Mouse (Mus musculus): ENCODE measurements around the gene Kif14. TPM values are rescaled to one million over a fixed set of nuclear protein-coding genes. Genes with fewer than 3 reads are reported as not detected.

Gene Kif14
- polyA plus RNA-seq, 1 experiment from 2014 or later = 2.7 TPM

- Histone ChIP-seq H3K27me3 (replicated peaks; ENCODE audit: control insufficient read depth, insufficient read depth, low read length) (no peaks in the 10 kb centered on the region), H3K27ac (ENCODE audit: low read length) (no peak overlapping the region), H3K9me3 (ENCODE audit: control insufficient read depth, low read length) (no peaks in the 10 kb centered on the region), H3K4me3 (ENCODE audit: low read length) (no peak overlapping the region), H3K36me3 (ENCODE audit: control insufficient read depth, insufficient read depth, low read length) (no peaks in the 10 kb centered on the region), H3K9ac (ENCODE audit: low read depth, low read length) (no peak overlapping the region), H3K4me1 (ENCODE audit: control insufficient read depth, insufficient read depth, low read length) (peaks cover 4% of the 10 kb centered on the region), H3K4me2 (ENCODE audit: low read depth, low read length) (no peak overlapping the region)
- WGBS = 89% methylated on average over 12 of the region's 12 CpGs
- no peak for ATAC-seq
Measured at GRCm38 (mm10) chr1:136557436-136557835, 91.3 kb downstream of the Kif14 start.

GRCm38 (mm10) chr1:136558762-136559161, 92.6 kb downstream of the Kif14 start:
- Histone ChIP-seq H3K36me3 (ENCODE audit: control insufficient read depth, insufficient read depth, low read length) (no peaks in the 10 kb centered on the region), H3K27me3 (replicated peaks; ENCODE audit: control insufficient read depth, insufficient read depth, low read length) (no peaks in the 10 kb centered on the region), H3K9me3 (ENCODE audit: control insufficient read depth, low read length) (no peaks in the 10 kb centered on the region), H3K9ac (ENCODE audit: low read depth, low read length) (no peak overlapping the region), H3K4me2 (ENCODE audit: low read depth, low read length) (no peak overlapping the region), H3K4me3 (ENCODE audit: low read length) (no peak overlapping the region), H3K4me1 (ENCODE audit: control insufficient read depth, insufficient read depth, low read length) (peaks cover 5% of the 10 kb centered on the region), H3K27ac (ENCODE audit: low read length) (no peak overlapping the region)
- no peak for ATAC-seq
- 57% methylated on average over 5 of the region's 5 CpGs for WGBS

DNA sequence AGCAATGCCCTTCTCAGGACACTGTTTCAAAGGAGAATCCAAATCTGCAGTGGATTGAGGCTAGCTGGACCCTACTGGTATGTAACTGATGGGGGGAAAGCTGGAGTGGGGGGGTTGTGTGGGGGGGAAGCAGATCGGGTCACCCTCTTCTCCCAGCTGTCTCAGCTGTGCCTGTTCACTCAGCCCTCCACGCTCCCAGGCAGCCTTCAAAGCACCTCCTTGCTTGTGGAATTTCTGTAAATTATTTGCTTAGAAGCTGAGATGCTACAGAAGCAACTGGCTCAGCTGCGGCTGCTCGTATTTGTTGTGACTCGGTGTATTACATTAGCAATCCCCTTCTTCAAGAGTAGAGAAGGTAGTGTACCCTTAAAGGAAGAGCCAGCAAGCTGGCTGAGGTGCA, 93.1 kb downstream of the Kif14 start:
- Histone ChIP-seq H3K27ac (ENCODE audit: low read length) (no peak overlapping the region), H3K36me3 (ENCODE audit: control insufficient read depth, insufficient read depth, low read length) (no peaks in the 10 kb centered on the region), H3K4me1 (ENCODE audit: control insufficient read depth, insufficient read depth, low read length) (peaks cover 5% of the 10 kb centered on the region), H3K27me3 (replicated peaks; ENCODE audit: control insufficient read depth, insufficient read depth, low read length) (no peaks in the 10 kb centered on the region), H3K4me3 (ENCODE audit: low read length) (no peak overlapping the region), H3K4me2 (ENCODE audit: low read depth, low read length) (no peak overlapping the region), H3K9ac (ENCODE audit: low read depth, low read length) (no peak overlapping the region), H3K9me3 (ENCODE audit: control insufficient read depth, low read length) (no peaks in the 10 kb centered on the region)
- 32% methylated on average over 5 of the region's 5 CpGs for WGBS
- no peak for ATAC-seq

DNA sequence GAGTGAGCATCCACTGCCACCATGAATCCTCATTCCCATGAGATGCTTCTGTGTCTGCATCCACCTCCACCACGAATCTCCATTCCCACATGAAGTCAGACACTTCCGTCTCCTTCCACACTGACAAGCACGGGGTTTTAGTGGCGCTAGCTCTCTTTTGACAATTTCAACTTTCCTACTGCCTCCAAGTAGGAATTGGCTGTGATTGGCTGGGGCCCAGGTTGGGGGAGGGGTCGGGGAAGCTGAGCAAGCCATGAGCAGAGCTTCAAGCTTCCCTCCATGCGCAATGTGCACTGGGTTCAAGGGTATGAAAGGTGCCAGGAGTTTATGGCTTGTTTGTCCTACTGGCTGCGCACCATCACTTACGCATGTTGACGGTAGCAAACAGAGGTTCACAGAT, 93.6 kb downstream of the Kif14 start:
- no peaks in the 10 kb centered on the region for H3K36me3 ChIP-seq (ENCODE audit: control insufficient read depth, insufficient read depth, low read length)
- WGBS = 75% methylated on average over 9 of the region's 9 CpGs
- H3K27me3 ChIP-seq (replicated peaks; ENCODE audit: control insufficient read depth, insufficient read depth, low read length) = no peaks in the 10 kb centered on the region
- H3K4me3 ChIP-seq (ENCODE audit: low read length) = no peak overlapping the region
- H3K4me2 ChIP-seq (ENCODE audit: low read depth, low read length) = no peak overlapping the region
- peaks cover 5% of the 10 kb centered on the region for H3K4me1 ChIP-seq (ENCODE audit: control insufficient read depth, insufficient read depth, low read length)
- H3K9me3 ChIP-seq (ENCODE audit: control insufficient read depth, low read length) = no peaks in the 10 kb centered on the region
- H3K9ac ChIP-seq (ENCODE audit: low read depth, low read length) = no peak overlapping the region
- ATAC-seq = no peak
- no peak overlapping the region for H3K27ac ChIP-seq (ENCODE audit: low read length)

GRCm38 (mm10) chr1:136561823-136562222, 95.7 kb downstream of the Kif14 start:
- ATAC-seq = peak; percentile 75

GRCm38 (mm10) chr1:136563149-136563548, 97.0 kb downstream of the Kif14 start:
- ATAC-seq = no peak
- 72% methylated on average over 11 of the region's 11 CpGs for WGBS
- H3K27ac ChIP-seq (ENCODE audit: low read length) = no peak overlapping the region
- H3K9me3 ChIP-seq (ENCODE audit: control insufficient read depth, low read length) = no peaks in the 10 kb centered on the region
- H3K9ac ChIP-seq (ENCODE audit: low read depth, low read length) = no peak overlapping the region
- peaks cover 5% of the 10 kb centered on the region for H3K4me1 ChIP-seq (ENCODE audit: control insufficient read depth, insufficient read depth, low read length)
- no peaks in the 10 kb centered on the region for H3K36me3 ChIP-seq (ENCODE audit: control insufficient read depth, insufficient read depth, low read length)
- H3K4me3 ChIP-seq (ENCODE audit: low read length) = no peak overlapping the region
- H3K27me3 ChIP-seq (replicated peaks; ENCODE audit: control insufficient read depth, insufficient read depth, low read length) = no peaks in the 10 kb centered on the region
- H3K4me2 ChIP-seq (ENCODE audit: low read depth, low read length) = no peak overlapping the region

More at GRCm38 (mm10) chr1:136561823-136562222, 95.7 kb downstream of the Kif14 start:
- H3K36me3 ChIP-seq (ENCODE audit: control insufficient read depth, insufficient read depth, low read length) = no peaks in the 10 kb centered on the region
- no peak overlapping the region for H3K9ac ChIP-seq (ENCODE audit: low read depth, low read length)
- no peak overlapping the region for H3K27ac ChIP-seq (ENCODE audit: low read length)
- H3K4me2 ChIP-seq (ENCODE audit: low read depth, low read length) = no peak overlapping the region
- H3K4me3 ChIP-seq (ENCODE audit: low read length) = no peak overlapping the region
- peaks cover 5% of the 10 kb centered on the region for H3K4me1 ChIP-seq (ENCODE audit: control insufficient read depth, insufficient read depth, low read length)
- H3K9me3 ChIP-seq (ENCODE audit: control insufficient read depth, low read length) = no peaks in the 10 kb centered on the region
- no peaks in the 10 kb centered on the region for H3K27me3 ChIP-seq (replicated peaks; ENCODE audit: control insufficient read depth, insufficient read depth, low read length)
- WGBS = 28% methylated on average over 10 of the region's 10 CpGs

GRCm38 (mm10) chr1:136564963-136565362, 98.8 kb downstream of the Kif14 start:
- Histone ChIP-seq H3K4me3 (ENCODE audit: low read length) (no peak overlapping the region), H3K9me3 (ENCODE audit: control insufficient read depth, low read length) (no peaks in the 10 kb centered on the region), H3K4me1 (ENCODE audit: control insufficient read depth, insufficient read depth, low read length) (peaks cover 5% of the 10 kb centered on the region; the same call in 1 of the 2 replicates), H3K36me3 (ENCODE audit: control insufficient read depth, insufficient read depth, low read length) (no peaks in the 10 kb centered on the region), H3K27me3 (replicated peaks; ENCODE audit: control insufficient read depth, insufficient read depth, low read length) (no peaks in the 10 kb centered on the region), H3K9ac (ENCODE audit: low read depth, low read length) (no peak overlapping the region), H3K4me2 (ENCODE audit: low read depth, low read length) (no peak overlapping the region), H3K27ac (ENCODE audit: low read length) (no peak overlapping the region)
- ATAC-seq = 0 out of 2 replicates have a peak, but pooled peaks have one; percentile 16
- WGBS = 75% methylated on average over 4 of the region's 4 CpGs

GRCm38 (mm10) chr1:136566386-136566785, 100.2 kb downstream of the Kif14 start:
- no peak for ATAC-seq
- H3K4me3 ChIP-seq (ENCODE audit: low read length) = no peak overlapping the region
- H3K27me3 ChIP-seq (replicated peaks; ENCODE audit: control insufficient read depth, insufficient read depth, low read length) = no peaks in the 10 kb centered on the region
- H3K4me1 ChIP-seq (ENCODE audit: control insufficient read depth, insufficient read depth, low read length) = peaks cover 5% of the 10 kb centered on the region; the same call in 1 of the 2 replicates
- no peaks in the 10 kb centered on the region for H3K9me3 ChIP-seq (ENCODE audit: control insufficient read depth, low read length)
- no peak overlapping the region for H3K4me2 ChIP-seq (ENCODE audit: low read depth, low read length)
- 92% methylated on average over 5 of the region's 5 CpGs for WGBS
- no peaks in the 10 kb centered on the region for H3K36me3 ChIP-seq (ENCODE audit: control insufficient read depth, insufficient read depth, low read length)
- no peak overlapping the region for H3K9ac ChIP-seq (ENCODE audit: low read depth, low read length)
- H3K27ac ChIP-seq (ENCODE audit: low read length) = no peak overlapping the region

GRCm38 (mm10) chr1:136567641-136568040, 101.5 kb downstream of the Kif14 start:
- Histone ChIP-seq H3K9ac (ENCODE audit: low read depth, low read length) (no peak overlapping the region), H3K36me3 (ENCODE audit: control insufficient read depth, insufficient read depth, low read length) (no peaks in the 10 kb centered on the region), H3K4me3 (ENCODE audit: low read length) (no peak overlapping the region), H3K9me3 (ENCODE audit: control insufficient read depth, low read length) (no peaks in the 10 kb centered on the region), H3K4me2 (ENCODE audit: low read depth, low read length) (no peak overlapping the region), H3K27me3 (replicated peaks; ENCODE audit: control insufficient read depth, insufficient read depth, low read length) (no peaks in the 10 kb centered on the region), H3K27ac (ENCODE audit: low read length) (no peak overlapping the region), H3K4me1 (ENCODE audit: control insufficient read depth, insufficient read depth, low read length) (no peaks in the 10 kb centered on the region)
- no peak for ATAC-seq
- 80% methylated on average over 4 of the region's 4 CpGs for WGBS

DNA sequence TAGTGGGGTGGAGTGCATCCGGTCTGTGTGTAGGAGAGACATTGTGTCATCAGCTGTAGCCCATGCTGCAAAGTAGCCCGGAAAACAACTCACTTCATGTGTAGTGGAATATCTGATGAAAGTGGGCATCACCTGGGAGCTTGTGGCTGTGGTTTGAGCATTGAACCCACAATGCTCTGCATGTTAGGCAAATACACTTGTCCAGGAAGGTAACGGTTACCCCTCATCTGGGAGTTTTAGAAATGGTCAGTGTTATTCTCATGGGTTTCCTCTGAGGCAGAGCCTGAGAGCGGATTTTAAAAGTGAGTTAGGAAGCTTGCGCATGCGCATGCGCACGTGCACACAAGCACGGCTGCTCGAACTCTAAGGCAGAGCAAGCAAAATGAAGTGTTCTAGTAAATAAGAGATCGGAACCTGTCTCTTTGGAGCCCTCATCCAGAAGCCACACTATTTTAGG, 102.6 kb downstream of the Kif14 start:
- no peaks in the 10 kb centered on the region for H3K9me3 ChIP-seq (ENCODE audit: control insufficient read depth, low read length)
- H3K4me1 ChIP-seq (ENCODE audit: control insufficient read depth, insufficient read depth, low read length) = no peaks in the 10 kb centered on the region
- H3K4me2 ChIP-seq (ENCODE audit: low read depth, low read length) = no peak overlapping the region
- no peak overlapping the region for H3K4me3 ChIP-seq (ENCODE audit: low read length)
- no peaks in the 10 kb centered on the region for H3K36me3 ChIP-seq (ENCODE audit: control insufficient read depth, insufficient read depth, low read length)
- no peak overlapping the region for H3K9ac ChIP-seq (ENCODE audit: low read depth, low read length)
- H3K27me3 ChIP-seq (replicated peaks; ENCODE audit: control insufficient read depth, insufficient read depth, low read length) = no peaks in the 10 kb centered on the region
- H3K27ac ChIP-seq (ENCODE audit: low read length) = no peak overlapping the region
- no peak for ATAC-seq
- 91% methylated on average over 11 of the region's 11 CpGs for WGBS
